29 mouse cellular contexts compared by ENCODE assay signal in the genomic region with DNA sequence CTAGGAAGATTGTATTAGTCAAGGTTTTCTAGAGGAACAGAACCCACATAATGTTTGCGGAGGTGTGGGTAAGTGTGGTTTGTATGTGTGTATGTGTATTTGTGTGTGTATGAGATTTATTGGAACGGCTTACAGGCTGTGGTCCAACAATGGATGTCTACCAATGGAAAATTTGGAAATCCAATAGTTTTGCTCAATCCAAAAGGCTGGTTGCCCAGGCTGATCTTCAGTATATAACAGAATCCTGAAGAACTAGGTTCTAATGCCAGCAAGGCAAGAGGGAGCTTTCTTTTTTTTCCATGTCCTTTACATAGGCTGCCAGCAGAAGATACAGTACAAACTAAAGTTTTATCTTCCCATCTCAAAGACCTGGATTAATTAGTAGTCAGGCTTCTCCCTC. TPM values are rescaled to one million over a fixed set of nuclear protein-coding genes. Genes with fewer than 3 reads are reported as not detected.
"Had no signal": no experiment of that assay in that cellular context is flagged by ENCODE, and none has a peak within 500 bp of the region (broad histone marks: within the 10 kb centered on the region; RNA-seq: fewer than 3 reads in every experiment).

No protein-coding gene starts in this region.

- H3K9ac ChIP-seq: embryonic facial prominence, embryonic 12.5 days; embryonic facial prominence, embryonic 13.5 days; embryonic facial prominence, embryonic 15.5 days; forebrain, embryonic 12.5 days; forebrain, embryonic 13.5 days; forebrain, postnatal 0 days had no signal

- DNase-seq: cerebellum, adult 2 months; cerebellum, adult 8-10 months; cerebellum, adult 9-10 months; cerebellum, adult 9-11 months; cerebellum, postnatal 10 days; cerebellum, postnatal 14 days; cerebellum, postnatal 25 days; cerebellum, postnatal 36 days; embryo, embryonic 11 days; forebrain, postnatal 0 days; gastrocnemius, adult 2 months; gastrocnemius, postnatal 10 days; gastrocnemius, postnatal 14 days; gastrocnemius, postnatal 25 days; gastrocnemius, postnatal 36 days; heart, adult 11 months; heart, adult 18-20 months; heart, adult 2 months had no signal

- H3K4me2 ChIP-seq: embryonic facial prominence, embryonic 12.5 days; embryonic facial prominence, embryonic 13.5 days; embryonic facial prominence, embryonic 15.5 days; forebrain, embryonic 12.5 days; forebrain, embryonic 13.5 days had no signal

- H3K27ac ChIP-seq: embryonic facial prominence, embryonic 10.5 days; embryonic facial prominence, embryonic 12.5 days; embryonic facial prominence, embryonic 13.5 days; embryonic facial prominence, embryonic 15.5 days; forebrain, embryonic 10.5 days; forebrain, embryonic 12.5 days; forebrain, embryonic 13.5 days; gastrocnemius, adult 2 months; heart, adult 2 months; heart, embryonic 10.5 days had no signal

- H3K9me3 ChIP-seq: embryonic facial prominence, embryonic 12.5 days; embryonic facial prominence, embryonic 15.5 days; forebrain, embryonic 10.5 days; forebrain, embryonic 12.5 days; forebrain, embryonic 13.5 days; heart, embryonic 10.5 days had no signal

- H3K27me3 ChIP-seq: embryonic facial prominence, embryonic 12.5 days; embryonic facial prominence, embryonic 13.5 days; embryonic facial prominence, embryonic 15.5 days; forebrain, embryonic 12.5 days; forebrain, embryonic 13.5 days had no signal

- H3K4me1 ChIP-seq: embryonic facial prominence, embryonic 10.5 days; embryonic facial prominence, embryonic 12.5 days; embryonic facial prominence, embryonic 13.5 days; embryonic facial prominence, embryonic 15.5 days; forebrain, embryonic 10.5 days; forebrain, embryonic 12.5 days; forebrain, embryonic 13.5 days; heart, embryonic 10.5 days had no signal

- ATAC-seq: forebrain, embryonic 13.5 days; forebrain, embryonic 14.5 days; forebrain, embryonic 16.5 days; forebrain, postnatal 0 days had no signal

- H3K36me3 ChIP-seq: embryonic facial prominence, embryonic 10.5 days; embryonic facial prominence, embryonic 12.5 days; embryonic facial prominence, embryonic 13.5 days; embryonic facial prominence, embryonic 15.5 days; forebrain, embryonic 10.5 days; forebrain, embryonic 12.5 days; heart, embryonic 10.5 days had no signal

- H3K4me3 ChIP-seq: embryonic facial prominence, embryonic 10.5 days; embryonic facial prominence, embryonic 12.5 days; embryonic facial prominence, embryonic 13.5 days; embryonic facial prominence, embryonic 15.5 days; erythroblast, embryonic 14.5 days; forebrain, embryonic 10.5 days; forebrain, embryonic 12.5 days; forebrain, embryonic 13.5 days; gastrocnemius, adult 2 months; heart, adult 2 months; heart, embryonic 10.5 days had no signal

RNA-seq across cellular contexts. Expression of a gene that starts 48.3 kb away (rescaled TPM):
- polyA plus RNA-seq: erythroblast, embryonic 14.5 days had no signal
